Mouse (Mus musculus) MEL (cell line): ENCODE measurements around the gene Atp6v0a1. TPM values are rescaled to one million over a fixed set of nuclear protein-coding genes. Genes with fewer than 3 reads are reported as not detected.
A peak's percentile ranks its signal among the peaks of the same experiment; 100 is the strongest.

Experiments
- DNase-seq: peaks from one replicate; pipeline ENCODE4 v3.0.0; 2011; ENCODE audit warnings: low read depth, low spot score
- H3K27ac ChIP-seq: 2 replicates; pipeline ENCODE4 v1.5.1; 2012; ENCODE audit warnings: low read depth, mild to moderate bottlenecking, control low read depth, low read length, moderate library complexity; ENCODE audit not compliant: control insufficient read depth
- H3K27me3 ChIP-seq, 2 experiments: fragments of 150-350 bp in 1 of 2; sonication (generic) in 1 of 2; 2 replicates each; pipeline ENCODE4 v1.6.1; 2012; ENCODE audit warnings: low read length in 2 of 2, mild to moderate bottlenecking in 2 of 2, improper control_type of control experiment in 1 of 2, moderate library complexity in 1 of 2; ENCODE audit not compliant: insufficient read depth in 2 of 2, control insufficient read depth in 1 of 2
- H3K36me3 ChIP-seq, 2 experiments: 2 replicates each; pipeline ENCODE4 v1.6.1; 2012 to 2014; ENCODE audit warnings: low read length in 2 of 2, improper control_type of control experiment in 1 of 2, inconsistent platforms in 1 of 2, mild to moderate bottlenecking in 1 of 2; ENCODE audit not compliant: insufficient read depth in 2 of 2, control insufficient read depth in 1 of 2
- H3K4me1 ChIP-seq, 2 experiments: fragments of 150-350 bp in 1 of 2; sonication (generic) in 1 of 2; 2 replicates each; pipeline ENCODE4 v1.6.1; 2012; ENCODE audit warnings: low read length in 2 of 2, improper control_type of control experiment in 1 of 2, mild to moderate bottlenecking in 1 of 2; ENCODE audit not compliant: insufficient read depth in 2 of 2, control insufficient read depth in 1 of 2
- H3K4me3 ChIP-seq, 2 experiments: fragments of 150-350 bp in 1 of 2; sonication (generic) in 1 of 2; 2 replicates each; pipeline ENCODE4 v1.5.1; 2012; ENCODE audit warnings: low read depth in 2 of 2, low read length in 2 of 2, mild to moderate bottlenecking in 2 of 2, moderate library complexity in 2 of 2, control low read depth in 1 of 2, improper control_type of control experiment in 1 of 2; ENCODE audit not compliant: control insufficient read depth in 1 of 2, insufficient read depth in 1 of 2
- H3K79me2 ChIP-seq: 2 replicates; pipeline ENCODE4 v1.6.1; 2012; ENCODE audit warnings: mild to moderate bottlenecking, low read length, moderate library complexity; ENCODE audit not compliant: control insufficient read depth, poor library complexity, insufficient read depth
- H3K9ac ChIP-seq: 2 replicates; pipeline ENCODE4 v1.6.1; 2012; ENCODE audit warnings: low read depth, mild to moderate bottlenecking, control low read depth, low read length, moderate library complexity; ENCODE audit not compliant: control insufficient read depth, poor library complexity, severe bottlenecking
- H3K9me3 ChIP-seq: fragments of 150-350 bp; sonication (generic); replicated peaks from 2 replicates; pipeline ENCODE4 v1.6.1; 2012; ENCODE audit warnings: mild to moderate bottlenecking, low read length, improper control_type of control experiment, moderate library complexity; ENCODE audit not compliant: insufficient read depth
- CHD1 ChIP-seq: IDR thresholded peaks from 2 replicates; pipeline ENCODE4 v1.6.1; 2012; ENCODE audit warnings: low read depth, mild to moderate bottlenecking, inconsistent platforms, low read length, improper control_type of control experiment
- CHD2 ChIP-seq: IDR thresholded peaks from 2 replicates; pipeline ENCODE4 v1.6.1; 2011; ENCODE audit warnings: low read length, improper control_type of control experiment
- E2F4 ChIP-seq: IDR thresholded peaks from 2 replicates; pipeline ENCODE4 v1.6.1; 2011; ENCODE audit warnings: low read depth, low read length, improper control_type of control experiment, borderline replicate concordance
- ELF1 ChIP-seq: IDR thresholded peaks from 2 replicates; pipeline ENCODE4 v1.6.1; 2014; ENCODE audit warnings: low read depth, mild to moderate bottlenecking, inconsistent platforms, low read length, improper control_type of control experiment, moderate library complexity
- GABPA ChIP-seq: IDR thresholded peaks from 2 replicates; pipeline ENCODE4 v1.6.1; 2012; ENCODE audit warnings: low read depth, mild to moderate bottlenecking, inconsistent platforms, low read length, improper control_type of control experiment, moderate library complexity
- MAZ ChIP-seq: IDR thresholded peaks from 2 replicates; pipeline ENCODE4 v1.6.1; 2012; ENCODE audit warnings: low read depth, mild to moderate bottlenecking, inconsistent platforms, low read length, improper control_type of control experiment
- MEF2A ChIP-seq: IDR thresholded peaks from 2 replicates; pipeline ENCODE4 v1.6.1; 2014; ENCODE audit warnings: low read depth, mild to moderate bottlenecking, inconsistent platforms, low read length, improper control_type of control experiment; ENCODE audit not compliant: poor library complexity, insufficient replicate concordance, severe bottlenecking; ENCODE audit errors: extremely low read depth
- MXI1 ChIP-seq: IDR thresholded peaks from 2 replicates; pipeline ENCODE4 v1.6.1; 2011; ENCODE audit warnings: mild to moderate bottlenecking, low read depth, low read length, improper control_type of control experiment
- MYB ChIP-seq: IDR thresholded peaks from 2 replicates; pipeline ENCODE4 v1.6.1; 2011; ENCODE audit warnings: mild to moderate bottlenecking, low read depth, low read length, improper control_type of control experiment
- MYC ChIP-seq: IDR thresholded peaks from 2 replicates; pipeline ENCODE4 v1.6.1; 2011; ENCODE audit warnings: low read depth, mild to moderate bottlenecking, low read length, improper control_type of control experiment, moderate library complexity
- POLR2A ChIP-seq, 2 experiments: IDR thresholded peaks; 2 replicates each; pipeline ENCODE4 v1.6.1; 2011 to 2012; ENCODE audit warnings: low read length in 2 of 2, mild to moderate bottlenecking in 2 of 2, control low read depth in 1 of 2, improper control_type of control experiment in 1 of 2, low read depth in 1 of 2, moderate library complexity in 1 of 2; ENCODE audit not compliant: control insufficient read depth in 1 of 2, insufficient read depth in 1 of 2, poor library complexity in 1 of 2
- RAD21 ChIP-seq: IDR thresholded peaks from 2 replicates; pipeline ENCODE4 v1.6.1; 2011; ENCODE audit warnings: mild to moderate bottlenecking, low read depth, low read length, improper control_type of control experiment
- SMC3 ChIP-seq: IDR thresholded peaks from 2 replicates; pipeline ENCODE4 v1.6.1; 2011; ENCODE audit warnings: low read depth, low read length, improper control_type of control experiment
- TAL1 ChIP-seq: IDR thresholded peaks from 2 replicates; pipeline ENCODE4 v1.6.1; 2012; ENCODE audit warnings: mild to moderate bottlenecking, inconsistent platforms, low read length, moderate library complexity, mixed read lengths
- TBP ChIP-seq: IDR thresholded peaks from 2 replicates; pipeline ENCODE4 v1.8.0; 2011; ENCODE audit warnings: low read depth, low read length, improper control_type of control experiment
- USF2 ChIP-seq, 2 experiments: IDR thresholded peaks; 2 replicates each; pipeline ENCODE4 v1.6.1; 2011 to 2012; ENCODE audit warnings: improper control_type of control experiment in 2 of 2, low read length in 2 of 2, borderline replicate concordance in 1 of 2, inconsistent platforms in 1 of 2, low read depth in 1 of 2, mild to moderate bottlenecking in 1 of 2; ENCODE audit not compliant: insufficient read depth in 1 of 2
- ZC3H11A ChIP-seq: IDR thresholded peaks from 2 replicates; pipeline ENCODE4 v1.6.1; 2012; ENCODE audit warnings: low read depth, mild to moderate bottlenecking, inconsistent platforms, low read length, improper control_type of control experiment
- ZKSCAN1 ChIP-seq: IDR thresholded peaks from 2 replicates; pipeline ENCODE4 v1.6.1; 2012; ENCODE audit warnings: low read depth, mild to moderate bottlenecking, inconsistent platforms, low read length, improper control_type of control experiment, moderate library complexity
- ZMIZ1 ChIP-seq: IDR thresholded peaks from 2 replicates; pipeline ENCODE4 v1.6.1; 2012; ENCODE audit warnings: low read depth, mild to moderate bottlenecking, inconsistent platforms, low read length, improper control_type of control experiment, moderate library complexity
- polyA plus RNA-seq, 2 experiments: library from polyadenylated mRNA; stranded (reverse) in 1 of 2; unstranded in 1 of 2; fragments of >175 nt in 1 of 2; fragments of >200 nt in 1 of 2; gene quantifications; 2 replicates each; pipeline versions ENCODE4 v1.2.1 to v1.2.4; 2012; ENCODE audit warnings: low replicate concordance in 2 of 2, low read depth in 1 of 2; ENCODE audit not compliant: insufficient read length in 2 of 2, insufficient read depth in 1 of 2, missing spikeins in 1 of 2
- total RNA-seq: library from RNA; depleted of rRNA; stranded (reverse); fragments of 300-350 nt; gene quantifications from 2 replicates; pipeline ENCODE4 v1.2.3, GENCODE M21; 2012

The Atp6v0a1 gene
- total and polyA plus RNA-seq, 3 experiments: 12.8 to 23.2 TPM; not detected in 1

DNA sequence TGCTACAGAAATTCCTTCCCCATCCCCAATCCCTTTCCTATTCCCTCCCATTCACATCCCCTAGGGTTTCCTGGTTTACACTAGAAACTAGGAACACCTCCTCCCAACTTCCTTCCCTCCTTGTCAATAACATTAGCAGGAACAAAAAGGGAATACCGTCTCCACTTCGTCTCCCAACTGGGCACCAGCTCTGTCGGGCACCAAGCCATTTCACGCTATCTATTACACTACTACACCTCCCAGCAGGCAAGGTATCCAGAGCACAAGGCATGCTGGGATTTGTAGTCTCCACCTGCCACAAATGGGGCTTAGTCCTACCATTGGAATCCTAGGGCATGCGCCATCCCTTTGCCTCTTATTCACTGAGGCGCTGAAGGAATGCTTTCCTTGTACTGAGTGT, 48.7 kb upstream of the Atp6v0a1 start (continued):
- TF ChIP-seq TAL1 (no peak), MEF2A (no peak), TBP (0 out of 2 replicates have a peak, but pooled peaks have one; percentile 40), RAD21 (no peak), GABPA (no peak), CHD1 (no peak), USF2 (IDR thresholded peaks at IDR 0.05; ENCODE audit: borderline replicate concordance in 1 of 2, insufficient read depth in 1 of 2, low read depth in 1 of 2, low read length in 2 of 2) (no peak), SMC3 (no peak), POLR2A (IDR thresholded peaks at IDR 0.05; ENCODE audit: control insufficient read depth in 1 of 2, insufficient read depth in 1 of 2, low read depth in 1 of 2, low read length in 2 of 2, poor library complexity in 1 of 2) (peak in 1 of 2 experiments; percentile 47; a peak in 2 of 4 replicates)

DNA sequence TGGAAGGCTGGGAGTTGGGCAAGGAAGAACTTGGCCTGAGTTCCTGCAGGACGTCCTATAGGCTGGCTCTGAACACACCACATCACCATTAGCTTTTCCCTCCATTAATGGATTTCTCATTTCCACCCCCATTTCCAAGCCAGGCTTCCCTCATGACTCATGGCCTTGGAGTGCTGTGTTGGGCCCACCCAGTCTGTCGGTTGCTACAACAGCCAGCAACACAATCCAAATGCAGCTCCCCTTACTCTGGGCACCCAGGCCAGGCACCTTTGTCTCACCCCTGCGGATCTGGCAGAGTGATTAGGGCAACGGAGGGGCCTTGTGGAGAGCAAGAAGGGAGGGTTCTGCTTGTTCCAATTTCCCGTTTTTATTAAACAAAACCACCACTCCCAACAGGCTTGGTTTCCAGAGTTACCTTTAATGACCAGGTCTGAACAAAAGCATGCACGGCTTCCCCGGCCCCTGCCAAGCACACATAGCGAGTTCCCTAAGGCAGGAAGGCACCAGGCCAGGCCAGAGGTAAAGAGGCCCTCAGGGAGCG, 46.8 kb upstream of the Atp6v0a1 start:
- Histone ChIP-seq H3K79me2 (no peaks in the 10 kb centered on the region), H3K4me3 (no peak overlapping the region), H3K27me3 (no peaks in the 10 kb centered on the region), H3K4me1 (peaks cover 11 to 25% of the 10 kb centered on the region in 2 experiments), H3K36me3 (peaks cover 0 to 11% of the 10 kb centered on the region in 2 experiments; a peak in 2 of 4 replicates), H3K9me3 (no peaks in the 10 kb centered on the region), H3K9ac (no peak overlapping the region; the same call in 1 of the 2 replicates), H3K27ac (no peak overlapping the region)
- DNase-seq: peak; percentile 38
- TF ChIP-seq TBP (no peak), MAZ (no peak), ZMIZ1 (no peak), ZKSCAN1 (no peak), MYB (no peak), E2F4 (no peak), CHD2 (no peak), USF2 (IDR thresholded peaks at IDR 0.05; ENCODE audit: borderline replicate concordance in 1 of 2, insufficient read depth in 1 of 2, low read depth in 1 of 2, low read length in 2 of 2) (no peak)

DNA sequence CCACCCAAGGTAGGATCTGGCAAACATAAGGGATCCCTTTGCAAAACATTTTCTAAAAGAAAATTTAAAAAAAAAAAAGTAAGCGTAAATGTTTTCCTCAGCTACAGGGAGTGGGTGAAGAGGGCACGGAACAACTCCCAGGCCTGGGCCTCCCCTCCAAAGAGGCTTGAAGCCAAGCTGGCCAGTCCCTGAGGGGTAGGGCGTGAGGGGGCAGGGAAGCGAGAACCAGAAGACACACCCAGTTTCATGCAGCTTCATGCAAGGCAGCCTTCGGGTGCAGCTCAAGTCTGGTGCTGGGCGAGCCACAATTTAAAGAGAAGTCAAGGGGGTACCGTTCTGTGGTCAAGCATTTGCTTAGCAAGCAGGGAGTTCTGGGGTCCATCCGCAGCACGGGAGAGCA, 45.6 kb upstream of the Atp6v0a1 start:
- no peak for DNase-seq
- TF ChIP-seq MXI1 (no peak), MAZ (no peak), MYC (no peak), ELF1 (no peak), ZC3H11A (no peak)
- TF ChIP-seq, all 39 proteins: peak for 0
- Histone ChIP-seq H3K4me3 (no peak overlapping the region), H3K9me3 (no peaks in the 10 kb centered on the region), H3K4me1 (peaks cover 11 to 25% of the 10 kb centered on the region in 2 experiments), H3K27me3 (no peaks in the 10 kb centered on the region), H3K79me2 (no peaks in the 10 kb centered on the region), H3K27ac (no peak overlapping the region), H3K36me3 (peaks cover 0 to 11% of the 10 kb centered on the region in 2 experiments; a peak in 2 of 4 replicates), H3K9ac (no peak overlapping the region)
